ENCODE assay signal across 19 mouse cellular contexts in genomic region chr14:84690810-84691209, GRCm38 (mm10).
"Had no signal": no experiment of that assay in that cellular context is flagged by ENCODE, and none has a peak within 500 bp of the region (broad histone marks: within the 10 kb centered on the region; RNA-seq: fewer than 3 reads in every experiment).

No protein-coding gene starts in this region.

- H3K27me3 ChIP-seq: lung, embryonic 15.5 days; megakaryocyte, embryonic 14.5 days; midbrain, embryonic 12.5 days; neural tube, embryonic 12.5 days had no signal

- H3K36me3 ChIP-seq: lung, embryonic 15.5 days; midbrain, embryonic 12.5 days; neural tube, embryonic 12.5 days had no signal

- ATAC-seq: lung, postnatal 0 days had no signal

- H3K4me1 ChIP-seq: lung, embryonic 15.5 days; megakaryocyte, embryonic 14.5 days; midbrain, embryonic 12.5 days; neural tube, embryonic 12.5 days had no signal

- H3K9ac ChIP-seq: liver, embryonic 14.5 days; lung, embryonic 15.5 days; midbrain, embryonic 12.5 days; neural tube, embryonic 12.5 days had no signal

- H3K4me3 ChIP-seq: lung, embryonic 15.5 days; megakaryocyte, embryonic 14.5 days; midbrain, embryonic 12.5 days; neural tube, embryonic 12.5 days had no signal

- H3K9me3 ChIP-seq: lung, embryonic 15.5 days; megakaryocyte, embryonic 14.5 days; midbrain, embryonic 12.5 days; neural tube, embryonic 12.5 days had no signal

- H3K4me2 ChIP-seq: lung, embryonic 15.5 days; midbrain, embryonic 12.5 days; neural tube, embryonic 12.5 days had no signal

- H3K27ac ChIP-seq: liver, embryonic 14.5 days; lung, embryonic 15.5 days; macrophage; midbrain, embryonic 12.5 days; neural tube, embryonic 12.5 days had no signal

- DNase-seq: lung, adult 2 months; lung, postnatal 14 days; lung, postnatal 36 days; midbrain, embryonic 14.5 days; retina, postnatal 1 day; right cerebral cortex, adult 18-20 months; right cerebral cortex, postnatal 25 days; right cerebral cortex, postnatal 4 days; spleen, adult 18-20 months; thymus, adult 18-20 months; thymus, postnatal 14 days; thymus, postnatal 36 days had no signal
